Mouse (Mus musculus): Measurements from ENCODE around the gene Efcab11.

DNA sequence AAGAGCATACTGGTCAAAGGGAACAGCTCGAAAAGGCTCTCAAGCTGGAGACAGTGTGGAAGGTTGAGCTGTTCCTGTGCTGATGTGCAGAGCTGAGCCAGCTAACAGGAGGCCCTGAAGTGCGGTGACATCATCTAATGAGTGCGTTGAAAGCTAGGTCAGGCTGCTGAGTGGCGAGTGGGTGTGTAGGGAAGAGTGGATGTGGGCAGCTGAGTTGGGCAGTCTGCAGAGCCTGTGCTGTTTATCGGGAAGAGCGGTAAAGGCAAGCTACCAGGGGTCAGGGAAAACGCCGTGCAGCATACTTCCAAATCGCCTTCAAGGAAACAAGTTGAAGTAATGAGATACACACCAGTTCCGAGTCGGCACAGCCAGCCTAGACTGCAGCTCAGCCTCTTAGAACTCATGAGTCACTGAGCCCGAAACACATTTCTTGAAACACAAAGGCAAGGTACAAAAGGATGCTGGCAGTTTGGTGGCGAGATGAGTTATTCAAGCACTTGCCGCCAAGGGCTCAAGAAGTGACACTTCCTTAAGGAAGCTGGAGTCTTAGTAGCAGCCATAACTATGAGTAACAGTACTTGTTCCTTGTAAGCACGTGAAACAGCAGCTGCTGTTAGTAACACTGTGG is 33.7 kb upstream of the Efcab11 start:
- TF ChIP-seq HCFC1 (IDR thresholded peaks at IDR 0.05; ENCODE audit: borderline replicate concordance, insufficient read depth, low read length) = no peak
- TF ChIP-seq ZC3H11A (IDR thresholded peaks at IDR 0.05; ENCODE audit: borderline replicate concordance, low read depth, low read length) = no peak
- TF ChIP-seq ZNF384 (IDR thresholded peaks at IDR 0.05; ENCODE audit: low read depth, low read length) = no peak
